Mouse (Mus musculus): ENCODE measurements around the gene Tlr2. TPM values are rescaled to one million over a fixed set of nuclear protein-coding genes. Genes with fewer than 3 reads are reported as not detected.

Tlr2 gene
- polyA plus RNA-seq, 1 experiment from 2014 or later, result 6.3 TPM

Other genes starting within 250 kb of the Tlr2 start
- gene Sfrp2, start 75.4 kb downstream of the Tlr2 start, polyA plus RNA-seq (2015; fragmentation: Nextera tagmentation; extraction: Ambion mirVana), result 129 and 137 TPM in 2 replicates
- 38.9 and 41.7 TPM in 2 replicates for gene Tmem131l, start 198.4 kb upstream of the Tlr2 start, polyA plus RNA-seq (2015; fragmentation: Nextera tagmentation; extraction: Ambion mirVana)

Measured in stomach, embryonic 16.5 days (tissue).